Mouse (Mus musculus) testis, adult 2 months (tissue): ENCODE data around the gene Ifrd1.
"Not testable (repeated sequence)": the region's sequence is repeated elsewhere in the genome, so short reads cannot be mapped to it uniquely, and the experiment has no call there.

Source experiments
- CTCF ChIP-seq: fragments of 200-500 bp; IDR thresholded peaks from 2 replicates; pipeline ENCODE4 v1.5.1; 2012; ENCODE audit warnings: low read depth, mild to moderate bottlenecking, inconsistent platforms, low read length, moderate library complexity; ENCODE audit not compliant: control insufficient read depth, insufficient read depth, insufficient replicate concordance
- POLR2A ChIP-seq: fragments of 200-500 bp; IDR thresholded peaks from 2 replicates; pipeline ENCODE4 v1.6.1; 2012; ENCODE audit warnings: low read depth, mild to moderate bottlenecking, inconsistent platforms, low read length, moderate library complexity; ENCODE audit not compliant: control insufficient read depth

DNA sequence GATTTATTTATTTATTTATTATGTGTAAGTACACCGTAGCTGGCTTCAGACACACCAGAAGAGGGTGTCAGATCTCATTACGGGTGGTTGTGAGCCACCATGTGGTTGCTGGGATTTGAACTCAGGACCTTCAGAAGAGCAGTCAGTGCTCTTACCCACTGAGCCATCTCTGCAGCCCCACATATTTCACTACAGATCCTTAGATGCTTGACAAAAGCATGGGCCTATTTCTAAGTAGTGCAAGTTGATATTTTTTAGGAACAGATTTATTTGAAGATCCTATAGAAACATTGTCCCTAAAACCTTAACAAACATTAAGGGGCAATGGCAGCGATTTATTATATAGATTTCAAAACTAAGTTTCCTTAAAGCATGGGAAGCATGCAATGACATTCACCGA, 7.0 kb upstream of the Ifrd1 start:
- not testable (repeated sequence) for TF ChIP-seq POLR2A, CTCF
